Mouse (Mus musculus): ENCODE results near the gene Mrpl37. TPM values are rescaled to one million over a fixed set of nuclear protein-coding genes. Genes with fewer than 3 reads are reported as not detected.

Gene Mrpl37
- total and polyA plus RNA-seq, 3 experiments = 96.3 to 113 (median 103) TPM

DNA sequence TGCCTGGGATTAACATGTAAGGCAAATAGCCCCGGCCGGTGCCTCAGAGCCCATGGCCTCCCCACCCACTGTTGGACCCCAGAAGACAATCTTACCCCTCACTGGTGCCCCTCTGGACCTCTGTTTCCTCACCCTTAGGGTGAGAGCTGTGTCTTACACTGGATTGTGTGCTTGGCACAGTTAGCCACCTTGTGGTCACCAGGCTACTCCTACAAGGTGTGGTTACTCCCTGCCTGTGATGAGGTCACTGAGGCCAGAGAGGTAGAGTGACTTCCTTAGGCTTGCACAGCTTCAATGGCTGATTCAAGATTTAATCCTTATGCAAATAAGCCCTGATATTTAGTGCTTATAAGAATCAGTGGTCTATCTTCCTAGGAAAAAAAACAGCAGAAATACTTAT, 29.7 kb downstream of the Mrpl37 start:
- 90% methylated on average over 2 of the region's 2 CpGs for WGBS
- Histone ChIP-seq H3K79me2 (replicated peaks; ENCODE audit: control insufficient read depth, insufficient read depth, low read length) (no peaks in the 10 kb centered on the region), H3K4me1 (ENCODE audit: control insufficient read depth, insufficient read depth, low read length) (no peaks in the 10 kb centered on the region), H3K4me3 (no peak overlapping the region), H3K36me3 (ENCODE audit: control insufficient read depth, insufficient read depth, low read length) (no peaks in the 10 kb centered on the region), H3K9ac (ENCODE audit: low read depth, low read length) (no peak overlapping the region), H3K27ac (no peak overlapping the region), H3K27me3 (ENCODE audit: control insufficient read depth, insufficient read depth, low read length) (no peaks in the 10 kb centered on the region)
- intact Hi-C loops (cut with DNase I) = no loop called here
- no peak for DNase-seq
- TF ChIP-seq EP300 (IDR thresholded peaks at IDR 0.05; ENCODE audit: insufficient read depth, low read depth, low read length) (no peak), POLR2A (IDR thresholded peaks at IDR 0.05; ENCODE audit: insufficient read depth, low read depth, low read length) (no peak), CTCF (IDR thresholded peaks at IDR 0.05) (no peak)

DNA sequence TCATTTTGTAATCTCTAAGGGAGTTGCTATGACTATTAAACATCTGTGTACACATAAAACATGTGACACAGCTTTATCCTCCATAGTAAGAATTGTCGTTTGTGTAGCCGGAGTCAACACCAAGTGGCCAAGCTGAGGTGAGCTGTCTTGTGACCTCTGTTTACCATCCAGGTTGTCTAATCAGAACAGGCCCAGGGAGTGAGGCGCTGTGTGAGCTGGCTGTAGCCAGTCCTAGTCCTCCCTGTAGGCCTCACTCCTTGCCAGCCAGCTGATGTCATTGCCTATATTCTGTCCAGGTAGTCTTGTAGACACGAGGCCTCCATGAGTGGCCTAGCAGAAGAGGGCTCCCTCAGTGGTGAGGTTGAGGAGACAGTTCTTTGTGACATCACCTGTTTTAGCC, 31.0 kb downstream of the Mrpl37 start:
- H3K9ac ChIP-seq (ENCODE audit: low read depth, low read length) = no peak overlapping the region
- TF ChIP-seq EP300 (IDR thresholded peaks at IDR 0.05; ENCODE audit: insufficient read depth, low read depth, low read length) (no peak), POLR2A (IDR thresholded peaks at IDR 0.05; ENCODE audit: insufficient read depth, low read depth, low read length) (no peak), CTCF (IDR thresholded peaks at IDR 0.05) (no peak)
- H3K36me3 ChIP-seq (ENCODE audit: control insufficient read depth, insufficient read depth, low read length) = no peaks in the 10 kb centered on the region
- no peaks in the 10 kb centered on the region for H3K79me2 ChIP-seq (replicated peaks; ENCODE audit: control insufficient read depth, insufficient read depth, low read length)
- no peaks in the 10 kb centered on the region for H3K4me1 ChIP-seq (ENCODE audit: control insufficient read depth, insufficient read depth, low read length)
- no peak overlapping the region for H3K27ac ChIP-seq
- intact Hi-C loops (cut with DNase I) = no loop called here
- no peak overlapping the region for H3K4me3 ChIP-seq
- DNase-seq = no peak
- WGBS = 57% methylated on average over 4 of the region's 4 CpGs
- no peaks in the 10 kb centered on the region for H3K27me3 ChIP-seq (ENCODE audit: control insufficient read depth, insufficient read depth, low read length)

DNA sequence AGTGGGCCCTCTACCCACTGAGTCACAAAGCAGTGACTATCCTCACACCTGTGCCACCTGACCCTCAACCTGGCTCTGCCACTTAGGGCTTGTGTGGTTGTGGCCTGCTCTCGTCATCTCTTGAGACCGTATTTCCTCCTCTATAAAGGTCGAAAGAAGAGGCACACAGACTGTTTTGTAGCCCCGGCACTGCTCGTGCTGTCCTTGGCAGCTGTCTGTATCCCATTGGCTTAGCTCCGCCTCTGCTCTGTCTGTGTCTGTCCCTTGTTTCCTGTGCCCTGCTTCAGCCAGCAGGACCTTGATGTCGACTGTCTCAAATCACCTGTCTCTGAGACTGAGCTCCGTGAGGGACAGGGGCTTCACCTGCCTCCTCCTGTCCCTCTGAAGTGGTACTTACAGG, 40.2 kb downstream of the Mrpl37 start:
- peak in 1 of 2 experiments; percentile 31 for DNase-seq
- Histone ChIP-seq H3K27me3 (ENCODE audit: control insufficient read depth, insufficient read depth, low read length) (no peaks in the 10 kb centered on the region), H3K79me2 (replicated peaks; ENCODE audit: control insufficient read depth, insufficient read depth, low read length) (no peaks in the 10 kb centered on the region), H3K9ac (ENCODE audit: low read depth, low read length) (no peak overlapping the region), H3K4me3 (no peak overlapping the region), H3K4me1 (ENCODE audit: control insufficient read depth, insufficient read depth, low read length) (peaks cover 3% of the 10 kb centered on the region), H3K27ac (no peak overlapping the region; the same call in 1 of the 2 replicates), H3K36me3 (ENCODE audit: control insufficient read depth, insufficient read depth, low read length) (no peaks in the 10 kb centered on the region)
- intact Hi-C loops (cut with DNase I) = no loop called here
- 16% methylated on average over 8 of the region's 8 CpGs for WGBS
- TF ChIP-seq CTCF (IDR thresholded peaks at IDR 0.05) (no peak), EP300 (IDR thresholded peaks at IDR 0.05; ENCODE audit: insufficient read depth, low read depth, low read length) (0 out of 2 replicates have a peak, but pooled peaks have one; percentile 12)

- WGBS = 93% methylated on average over 5 of the region's 5 CpGs
- H3K4me3 ChIP-seq = no peak overlapping the region
- intact Hi-C loops (cut with DNase I) = no loop called here
These were observed 41.3 kb downstream of the Mrpl37 start for GRCm38 (mm10) chr4:107025369-107025768.

DNA sequence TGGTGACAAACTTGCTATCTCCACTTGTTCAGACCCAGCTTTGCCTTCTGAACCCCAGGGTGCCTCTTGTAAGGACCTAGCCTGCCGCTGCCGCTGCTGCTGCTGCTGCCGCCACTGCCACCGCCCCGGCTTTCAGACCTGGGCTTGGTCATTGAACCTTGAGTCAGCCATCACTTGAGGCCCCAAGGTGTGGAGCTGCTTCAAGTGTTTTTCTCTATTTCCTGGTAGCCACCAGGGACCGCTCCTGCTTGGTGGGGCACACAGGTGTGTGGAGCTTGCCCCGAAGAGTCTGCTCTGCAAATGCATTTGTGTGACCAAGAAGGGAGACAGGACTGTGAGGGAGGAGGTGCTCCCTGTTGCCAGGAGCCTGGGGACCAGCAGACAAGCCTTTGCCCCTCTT, 41.8 kb downstream of the Mrpl37 start:
- no peak overlapping the region for H3K9ac ChIP-seq (ENCODE audit: low read depth, low read length)
- H3K27ac ChIP-seq = no peak overlapping the region
- 94% methylated on average over 7 of the region's 7 CpGs for WGBS
- H3K36me3 ChIP-seq (ENCODE audit: control insufficient read depth, insufficient read depth, low read length) = no peaks in the 10 kb centered on the region
- H3K27me3 ChIP-seq (ENCODE audit: control insufficient read depth, insufficient read depth, low read length) = no peaks in the 10 kb centered on the region
- H3K79me2 ChIP-seq (replicated peaks; ENCODE audit: control insufficient read depth, insufficient read depth, low read length) = no peaks in the 10 kb centered on the region
- no peak for DNase-seq
- TF ChIP-seq POLR2A (IDR thresholded peaks at IDR 0.05; ENCODE audit: insufficient read depth, low read depth, low read length) (no peak), EP300 (IDR thresholded peaks at IDR 0.05; ENCODE audit: insufficient read depth, low read depth, low read length) (no peak), CTCF (IDR thresholded peaks at IDR 0.05) (no peak)
- intact Hi-C loops (cut with DNase I) = no loop called here
- H3K4me3 ChIP-seq = no peak overlapping the region
- H3K4me1 ChIP-seq (ENCODE audit: control insufficient read depth, insufficient read depth, low read length) = peaks cover 3% of the 10 kb centered on the region

More at GRCm38 (mm10) chr4:107025369-107025768, 41.3 kb downstream of the Mrpl37 start:
- TF ChIP-seq EP300 (IDR thresholded peaks at IDR 0.05; ENCODE audit: insufficient read depth, low read depth, low read length) (no peak), POLR2A (IDR thresholded peaks at IDR 0.05; ENCODE audit: insufficient read depth, low read depth, low read length) (no peak), CTCF (IDR thresholded peaks at IDR 0.05) (no peak)
- H3K79me2 ChIP-seq (replicated peaks; ENCODE audit: control insufficient read depth, insufficient read depth, low read length) = no peaks in the 10 kb centered on the region
- H3K36me3 ChIP-seq (ENCODE audit: control insufficient read depth, insufficient read depth, low read length) = no peaks in the 10 kb centered on the region
- H3K9ac ChIP-seq (ENCODE audit: low read depth, low read length) = no peak overlapping the region
- no peak for DNase-seq
- H3K27me3 ChIP-seq (ENCODE audit: control insufficient read depth, insufficient read depth, low read length) = no peaks in the 10 kb centered on the region
- no peak overlapping the region for H3K27ac ChIP-seq
- peaks cover 3% of the 10 kb centered on the region for H3K4me1 ChIP-seq (ENCODE audit: control insufficient read depth, insufficient read depth, low read length)

DNA sequence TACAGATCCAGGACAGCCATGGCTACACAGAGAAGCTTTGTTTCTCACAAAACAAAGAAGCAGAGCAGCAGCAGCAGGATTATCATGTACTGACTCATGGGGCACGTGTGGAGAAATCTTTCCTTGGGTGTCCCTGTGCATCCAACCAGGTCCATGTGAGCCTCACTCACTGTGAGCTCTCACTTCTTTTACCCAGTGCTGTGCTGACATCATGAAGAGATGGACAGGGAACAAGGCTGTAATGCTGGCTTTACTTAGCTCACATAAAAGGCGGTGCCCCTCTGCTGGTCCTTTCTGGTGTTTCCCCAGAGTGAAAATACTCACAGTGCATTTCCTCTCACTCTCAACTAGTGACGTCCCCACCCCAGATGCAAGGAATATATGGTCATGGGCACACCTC, 45.2 kb downstream of the Mrpl37 start:
- 54% methylated on average over 3 of the region's 3 CpGs for WGBS
- Histone ChIP-seq H3K36me3 (ENCODE audit: control insufficient read depth, insufficient read depth, low read length) (no peaks in the 10 kb centered on the region), H3K4me1 (ENCODE audit: control insufficient read depth, insufficient read depth, low read length) (peaks cover 10% of the 10 kb centered on the region), H3K27me3 (ENCODE audit: control insufficient read depth, insufficient read depth, low read length) (no peaks in the 10 kb centered on the region), H3K79me2 (replicated peaks; ENCODE audit: control insufficient read depth, insufficient read depth, low read length) (no peaks in the 10 kb centered on the region), H3K9ac (ENCODE audit: low read depth, low read length) (no peak overlapping the region), H3K4me3 (no peak overlapping the region), H3K27ac (no peak overlapping the region)
- TF ChIP-seq CTCF (IDR thresholded peaks at IDR 0.05) (no peak), POLR2A (IDR thresholded peaks at IDR 0.05; ENCODE audit: insufficient read depth, low read depth, low read length) (no peak), EP300 (IDR thresholded peaks at IDR 0.05; ENCODE audit: insufficient read depth, low read depth, low read length) (no peak)
- intact Hi-C loops (cut with DNase I) = no loop called here
- DNase-seq = no peak
